Comparison of ENCODE assay signal across 10 mouse cellular contexts in the genomic region with DNA sequence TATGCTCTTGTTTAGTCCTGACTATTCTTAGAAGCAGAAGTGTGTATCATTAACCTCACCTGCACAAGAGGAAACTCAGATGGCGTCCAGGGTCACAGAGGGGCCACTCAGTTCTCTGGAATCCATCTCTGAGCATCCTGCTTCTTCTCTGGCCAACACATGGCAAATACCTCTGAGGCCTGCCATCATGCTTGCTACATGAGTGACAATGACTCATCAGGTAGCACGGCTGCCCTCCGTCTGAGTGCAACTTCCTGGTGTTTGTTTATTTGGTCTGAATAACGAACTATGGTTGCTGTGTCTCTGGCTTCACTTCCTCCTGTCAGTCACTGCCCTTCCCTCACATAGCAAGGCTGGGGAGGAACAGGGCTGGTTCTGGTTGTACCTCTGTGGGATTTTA. TPM values are rescaled to one million over a fixed set of nuclear protein-coding genes. Genes with fewer than 3 reads are reported as not detected.
DNase-seq lines count a peak whose midpoint lies in the region; ATAC-seq and TF ChIP-seq lines count a peak whose summit lies in the region.
"Had no signal": no experiment of that assay in that cellular context is flagged by ENCODE, and none has a peak within 500 bp of the region (broad histone marks: within the 10 kb centered on the region; RNA-seq: fewer than 3 reads in every experiment).

No protein-coding gene starts in this region.

- peak; percentile 28; the same call in 1 of the 2 replicates for TF ChIP-seq POLR2A in lung, adult 2 months (IDR thresholded peaks at IDR 0.05; ENCODE audit: borderline replicate concordance, extremely low read depth, low read depth, low read length)
- TF ChIP-seq POLR2A in myocyte (IDR thresholded peaks at IDR 0.05; ENCODE audit: insufficient read length, low read depth), result no peak

- no peaks in the 10 kb centered on the region for H3K79me2 ChIP-seq in myocyte (ENCODE audit: control insufficient read depth, insufficient read depth)

- peak; percentile 51 for ATAC-seq in CD4-positive, CD25-positive, alpha-beta regulatory T cell, adult 4 months
- ATAC-seq in megakaryocyte-erythroid progenitor cell, adult 5-6 weeks (replicated peaks; ENCODE audit: low FRiP score, low TSS enrichment, poor library complexity, severe bottlenecking), result no peak

- no peak overlapping the region for H3K4me2 ChIP-seq in myocyte (ENCODE audit: low read depth)
- H3K4me2 ChIP-seq: limb, embryonic 15.5 days had no signal

- TF ChIP-seq CTCF in lung, adult 2 months (IDR thresholded peaks at IDR 0.05; ENCODE audit: insufficient read depth, low read length), result no peak

- no peak overlapping the region for H3K4me3 ChIP-seq in lung, adult 2 months (replicated peaks; ENCODE audit: extremely low read depth, low read depth, low read length)
- H3K4me3 ChIP-seq in myocyte, result no peak overlapping the region
- H3K4me3 ChIP-seq: limb, embryonic 15.5 days had no signal

- no peaks in the 10 kb centered on the region; the same call in 1 of the 2 replicates for H3K4me1 ChIP-seq in lung, adult 2 months (ENCODE audit: control insufficient read depth, insufficient read depth, low read length)

- H3K27me3 ChIP-seq in myocyte (ENCODE audit: control insufficient read depth, insufficient read depth, insufficient read length), result no peaks in the 10 kb centered on the region
- H3K27me3 ChIP-seq: limb, embryonic 15.5 days had no signal

- WGBS in lung, adult 2 months, result 15% methylated on average over 4 of the region's 4 CpGs

- H3ac ChIP-seq in myocyte (ENCODE audit: control insufficient read depth, insufficient read length), result no peak overlapping the region

- DNase-seq in lung, adult 2 months, result no peak
- DNase-seq in lung, postnatal 14 days, result no peak
- peak; percentile 71 for DNase-seq in induced T-regulatory cell, adult 2 months (ENCODE audit: low read depth)
- no peak for DNase-seq in urinary bladder, postnatal 25 days (ENCODE audit: low spot score)
- DNase-seq in ovary, postnatal 10 days (ENCODE audit: low spot score), result no peak
- DNase-seq: gastrocnemius, postnatal 25 days had no signal

- peaks cover 13% of the 10 kb centered on the region for H3K36me3 ChIP-seq in myocyte (ENCODE audit: control insufficient read depth, insufficient read depth)

TF ChIP-seq in myocyte, 11 proteins besides CTCF, POLR2A, EP300 and RAD21:
- no peak for TF ChIP-seq MYOG (IDR thresholded peaks at IDR 0.05; ENCODE audit: control insufficient read depth in 1 of 3, insufficient read depth in 1 of 3, insufficient read length in 2 of 3, low read depth in 2 of 3)
- no peak for TF ChIP-seq TCF12 (IDR thresholded peaks at IDR 0.05; ENCODE audit: insufficient read depth, poor library complexity, severe bottlenecking)
- no peak for TF ChIP-seq CEBPB (IDR thresholded peaks at IDR 0.05; ENCODE audit: insufficient read depth, poor library complexity, severe bottlenecking)
- peak; percentile 20 for TF ChIP-seq POLR2AphosphoS2 (IDR thresholded peaks at IDR 0.05; ENCODE audit: insufficient read length, low read depth)
- TF ChIP-seq MAX (IDR thresholded peaks at IDR 0.05; ENCODE audit: low read depth), result no peak
- TF ChIP-seq USF1 (IDR thresholded peaks at IDR 0.05; ENCODE audit: low read depth), result no peak
TF ChIP-seq in myocyte: peak in this region for 1.

RNA-seq across cellular contexts. Expression of gene Tmem184b, which starts 11.1 kb away (rescaled TPM):
- polyA plus RNA-seq in lung, adult 2 months (2012; rRNA removed), result 269 and 331 TPM in 2 replicates
- polyA plus RNA-seq in CD4-positive, CD25-positive, alpha-beta regulatory T cell, adult 4 months (2017; shearing (Covaris generic)), result 10 to 100 TPM in 1 of 2 experiments, 1 to 10 TPM in 1; 9.6 to 12.5 TPM
- 110 TPM for polyA plus RNA-seq in myocyte (2012; fragmentation: generic; extraction: Trizol)
- total RNA-seq in megakaryocyte-erythroid progenitor cell, adult 5-6 weeks (2014; fragmentation: Nextera tagmentation), result 8.3 and 9.2 TPM in 2 replicates
- total RNA-seq in megakaryocyte-erythroid progenitor cell, adult 5-6 weeks (2017), result 1.8 and 5.0 TPM in 2 replicates

RNA-seq across cellular contexts. Expression of gene Csnk1e, which starts 40.9 kb away (rescaled TPM):
- polyA plus RNA-seq in lung, adult 2 months (2012; rRNA removed), result 90.8 and 109 TPM in 2 replicates
- polyA plus RNA-seq in CD4-positive, CD25-positive, alpha-beta regulatory T cell, adult 4 months (2017; shearing (Covaris generic)), result 1 to 10 TPM; 3.1 to 6.2 TPM
- 116 TPM for polyA plus RNA-seq in myocyte (2012; fragmentation: generic; extraction: Trizol)
- 48.5 and 52.0 TPM in 2 replicates for total RNA-seq in megakaryocyte-erythroid progenitor cell, adult 5-6 weeks (2014; fragmentation: Nextera tagmentation)
- total RNA-seq in megakaryocyte-erythroid progenitor cell, adult 5-6 weeks (2017), result 30.5 and 40.8 TPM in 2 replicates

Comparison
In these comparisons a context has a peak if more than half of its experiments do, and no peak if none do; other contexts are left out.
1. RNA of gene Csnk1e, which starts 40.9 kb away (polyA plus RNA-seq): 116 TPM in myocyte (single experiment) and 90.8 to 109 TPM in lung, adult 2 months; 3.1 to 6.2 TPM in CD4-positive, CD25-positive, alpha-beta regulatory T cell, adult 4 months; every median in the first group is over 10 times any median in the second.